Mouse (Mus musculus): ENCODE measurements at regions not wholly inside any gene's neighbourhood (a gene's known extent, or its start where the extent isn't known, plus 50 kb on each side); places are given as distances from the start of the nearest gene placed in this dataset.

GRCm38 (mm10) chr3:148048247-148048646 is 942.1 kb downstream of the Adgrl2 start:
- TF ChIP-seq POLR2A (IDR thresholded peaks at IDR 0.05; ENCODE audit: insufficient read length, low read depth) (no peak), TCF12 (IDR thresholded peaks at IDR 0.05; ENCODE audit: insufficient read depth, poor library complexity, severe bottlenecking) (no peak), TCF3 (IDR thresholded peaks at IDR 0.05; ENCODE audit: insufficient read length, low read depth) (no peak), USF1 (IDR thresholded peaks at IDR 0.05; ENCODE audit: low read depth) (no peak), MYOD1 (IDR thresholded peaks at IDR 0.05; ENCODE audit: control insufficient read depth in 1 of 3, insufficient read length in 2 of 3, low read depth in 2 of 3) (no peak), MAX (IDR thresholded peaks at IDR 0.05; ENCODE audit: low read depth) (no peak)
